Mouse (Mus musculus) small intestine, adult 2 months (tissue): ENCODE measurements around the gene Obscn.

ENCODE experiments used
- CTCF ChIP-seq: fragments of 200-500 bp; IDR thresholded peaks from 2 replicates; pipeline ENCODE4 v1.5.1; 2012; ENCODE audit warnings: low read depth, mild to moderate bottlenecking, control low read depth, inconsistent platforms, low read length, moderate library complexity, mixed read lengths; ENCODE audit not compliant: insufficient replicate concordance, insufficient read length; ENCODE audit errors: extremely low read depth
- POLR2A ChIP-seq: fragments of 200-500 bp; IDR thresholded peaks from 2 replicates; pipeline ENCODE4 v1.6.1; 2012; ENCODE audit warnings: low read depth, mild to moderate bottlenecking, control low read depth, inconsistent platforms, low read length, moderate library complexity

GRCm38 (mm10) chr11:58989166-58989565, 147.0 kb downstream of the Obscn start:
- TF ChIP-seq POLR2A = no peak
- no peak for TF ChIP-seq CTCF
